17 mouse cellular contexts compared by ENCODE assay signal in the genomic region with DNA sequence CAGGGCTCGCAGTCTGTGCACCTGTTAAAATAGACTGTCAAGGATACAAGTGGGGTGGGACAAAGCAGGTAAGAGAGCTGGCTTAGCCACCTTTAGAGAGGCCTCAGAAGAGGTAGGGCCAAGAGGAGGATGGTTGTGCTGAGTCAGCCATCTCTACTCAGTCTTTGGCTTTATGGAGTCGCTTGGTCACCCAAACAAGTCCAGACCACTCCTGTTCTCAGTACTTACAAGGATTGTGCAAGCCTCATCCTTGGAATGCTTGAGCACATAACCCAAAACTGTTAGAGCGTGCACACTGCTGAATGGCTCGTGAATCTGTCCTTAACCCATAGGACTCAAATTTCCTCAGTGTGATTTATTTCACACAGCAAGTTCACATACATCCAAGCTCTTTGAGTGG. TPM values are rescaled to one million over a fixed set of nuclear protein-coding genes. Genes with fewer than 3 reads are reported as not detected.
"Had no signal": no experiment of that assay in that cellular context is flagged by ENCODE, and none has a peak within 500 bp of the region (broad histone marks: within the 10 kb centered on the region; RNA-seq: fewer than 3 reads in every experiment).

No protein-coding gene starts in this region.

- H3K27me3 ChIP-seq: limb, embryonic 12.5 days; lung, embryonic 15.5 days; neural tube, embryonic 15.5 days had no signal

- H3K9ac ChIP-seq: limb, embryonic 12.5 days; liver, embryonic 14.5 days; lung, embryonic 15.5 days; neural tube, embryonic 15.5 days had no signal

- H3K4me3 ChIP-seq: limb, embryonic 12.5 days; lung, embryonic 15.5 days; midbrain, embryonic 10.5 days; myocyte; neural tube, embryonic 15.5 days had no signal

- H3K36me3 ChIP-seq: lung, embryonic 15.5 days; midbrain, embryonic 10.5 days; neural tube, embryonic 15.5 days had no signal

- H3K4me1 ChIP-seq: midbrain, embryonic 10.5 days; neural tube, embryonic 15.5 days had no signal

- H3K4me2 ChIP-seq: limb, embryonic 12.5 days; lung, embryonic 15.5 days; neural tube, embryonic 15.5 days had no signal

- H3K9me3 ChIP-seq: limb, embryonic 12.5 days; lung, embryonic 15.5 days; midbrain, embryonic 10.5 days; neural tube, embryonic 15.5 days had no signal

- H3K27ac ChIP-seq: limb, embryonic 12.5 days; liver, embryonic 14.5 days; lung, embryonic 15.5 days; midbrain, embryonic 10.5 days; neural tube, embryonic 15.5 days had no signal

- DNase-seq: kidney, adult 11 months; kidney, postnatal 14 days; layer of hippocampus, adult 9-11 months; layer of hippocampus, postnatal 36 days; lung, postnatal 36 days; midbrain, embryonic 14.5 days; right cerebral cortex, adult 18-20 months; right cerebral cortex, postnatal 25 days; thymus, adult 18-20 months; thymus, postnatal 14 days had no signal

RNA-seq across cellular contexts. Expression of a gene that starts 10.3 kb away (rescaled TPM):
- total RNA-seq: megakaryocyte, adult 5-6 weeks had no signal
